Mouse (Mus musculus) kidney, embryonic 14.5 days (tissue): Measurements from ENCODE around the gene Polr1e. TPM values are rescaled to one million over a fixed set of nuclear protein-coding genes. Genes with fewer than 3 reads are reported as not detected.

Source experiments
- ATAC-seq: fragments of 200-750 bp; cut with Nextera tagmentation; 2 replicates; pipeline ENCODE4 v1.8.0; 2017; ENCODE audit warnings: moderate number of reproducible peaks, mild to moderate bottlenecking, moderate TSS enrichment, moderate library complexity; ENCODE audit not compliant: low FRiP score, low TSS enrichment
- H3K27ac ChIP-seq: fragments of 300-500 bp; sonication (generic); 2 replicates; pipeline ENCODE4 v1.5.1; 2014; ENCODE audit warnings: low read depth, mild to moderate bottlenecking, low read length, moderate library complexity, mixed read lengths
- H3K27me3 ChIP-seq: fragments of 300-500 bp; sonication (generic); 2 replicates; pipeline ENCODE4 v1.6.1; 2014; ENCODE audit warnings: mild to moderate bottlenecking, low read length; ENCODE audit not compliant: control insufficient read depth, insufficient read depth
- H3K36me3 ChIP-seq: fragments of 300-500 bp; sonication (generic); 2 replicates; pipeline ENCODE4 v1.6.1; 2014; ENCODE audit warnings: low read length, mixed read lengths; ENCODE audit not compliant: control insufficient read depth, insufficient read depth
- H3K4me1 ChIP-seq: fragments of 300-500 bp; sonication (generic); 2 replicates; pipeline ENCODE4 v1.6.1; 2014; ENCODE audit warnings: low read length, mixed read lengths; ENCODE audit not compliant: control insufficient read depth, insufficient read depth
- H3K4me2 ChIP-seq: fragments of 300-500 bp; sonication (generic); replicated peaks from 2 replicates; pipeline ENCODE4 v1.6.1; 2014; ENCODE audit warnings: low read depth, mild to moderate bottlenecking, low read length
- H3K4me3 ChIP-seq: fragments of 300-500 bp; sonication (generic); 2 replicates; pipeline ENCODE4 v1.5.1; 2014; ENCODE audit warnings: mild to moderate bottlenecking, low read length
- H3K9ac ChIP-seq: fragments of 300-500 bp; sonication (generic); 2 replicates; pipeline ENCODE4 v1.6.1; 2014; ENCODE audit warnings: low read depth, mild to moderate bottlenecking, low read length, moderate library complexity
- H3K9me3 ChIP-seq: fragments of 300-500 bp; sonication (generic); 2 replicates; pipeline ENCODE4 v1.6.1; 2016; ENCODE audit warnings: low read length; ENCODE audit not compliant: control insufficient read depth
- WGBS: fragments of 180-500 bp; shearing (Covaris S2); extraction: QIAGEN DNeasy Blood & Tissue Kit; methylation state at CpG from one replicate; pipeline ENCODE4 v1.1.7; 2014; 5-methylcytosine and 5-hydroxymethylcytosine counted together
- polyA plus RNA-seq: library from polyadenylated mRNA; unstranded; fragments of >200 nt; fragmentation: Nextera tagmentation; extraction: Ambion mirVana; gene quantifications from 2 replicates; pipeline ENCODE4 v1.2.1, GENCODE M21; 2014

The Polr1e gene
- polyA plus RNA-seq, 1 experiment from 2014 or later = 56.2 TPM

DNA sequence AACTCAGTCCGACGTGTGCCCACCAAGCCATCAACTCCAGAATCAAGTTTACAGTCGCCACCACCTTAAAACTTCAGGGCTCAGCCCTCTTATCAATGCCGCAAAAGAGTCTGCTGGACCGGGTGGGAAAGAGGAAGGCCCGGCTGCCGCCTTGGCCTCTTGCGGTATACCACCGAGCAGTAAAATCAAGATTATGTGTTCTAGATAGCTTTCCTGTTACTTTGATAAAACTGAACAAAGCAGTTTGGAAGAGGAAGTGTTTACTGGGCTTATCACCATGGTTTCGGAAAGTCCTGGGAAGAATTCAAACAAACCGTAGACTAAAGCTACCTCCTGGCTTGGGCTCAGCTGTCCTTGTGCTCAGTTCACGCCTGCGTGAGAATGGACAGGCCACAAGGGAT is 5.4 kb upstream of the Polr1e start:
- no peak for ATAC-seq
- peak overlapping the region; percentile 69 for H3K4me3 ChIP-seq
- 1% methylated on average over 13 of the region's 13 CpGs for WGBS
- H3K9ac ChIP-seq = peak overlapping the region; percentile 81
- H3K4me1 ChIP-seq = peaks cover 21% of the 10 kb centered on the region
- no peaks in the 10 kb centered on the region for H3K27me3 ChIP-seq
- peak overlapping the region; percentile 70; the same call in 1 of the 2 replicates for H3K27ac ChIP-seq
- H3K9me3 ChIP-seq = no peaks in the 10 kb centered on the region
- peak overlapping the region; percentile 79 for H3K4me2 ChIP-seq
- H3K36me3 ChIP-seq = no peaks in the 10 kb centered on the region

DNA sequence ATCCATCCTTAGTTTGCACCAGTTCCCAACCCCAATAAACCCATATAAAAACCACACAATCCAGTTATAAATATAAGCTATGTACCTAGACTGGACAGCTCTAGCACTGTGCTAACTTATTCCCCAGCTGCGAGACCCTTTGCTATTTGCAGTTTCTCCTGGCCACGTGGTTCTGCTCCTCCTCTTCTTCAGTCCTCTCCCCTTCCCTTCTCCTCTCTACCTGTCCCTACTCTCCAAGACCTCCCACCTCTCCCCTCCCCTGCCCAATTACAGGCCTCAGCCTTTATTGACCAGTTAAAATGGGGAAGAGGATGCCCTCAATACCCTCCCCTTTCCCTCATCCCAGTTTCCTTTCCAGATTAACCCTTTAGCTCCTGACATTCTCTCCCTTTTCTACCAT is 4.8 kb upstream of the Polr1e start:
- peaks cover 21% of the 10 kb centered on the region for H3K4me1 ChIP-seq
- peak overlapping the region; percentile 4; the same call in 1 of the 2 replicates for H3K27ac ChIP-seq
- ATAC-seq = no peak
- peak overlapping the region; percentile 81; the same call in 1 of the 2 replicates for H3K9ac ChIP-seq
- H3K36me3 ChIP-seq = no peaks in the 10 kb centered on the region
- H3K4me2 ChIP-seq = peak overlapping the region; percentile 79
- no peaks in the 10 kb centered on the region for H3K9me3 ChIP-seq
- H3K27me3 ChIP-seq = no peaks in the 10 kb centered on the region
- peak overlapping the region; percentile 69 for H3K4me3 ChIP-seq
- 2% methylated on average over 2 of the region's 2 CpGs for WGBS

DNA sequence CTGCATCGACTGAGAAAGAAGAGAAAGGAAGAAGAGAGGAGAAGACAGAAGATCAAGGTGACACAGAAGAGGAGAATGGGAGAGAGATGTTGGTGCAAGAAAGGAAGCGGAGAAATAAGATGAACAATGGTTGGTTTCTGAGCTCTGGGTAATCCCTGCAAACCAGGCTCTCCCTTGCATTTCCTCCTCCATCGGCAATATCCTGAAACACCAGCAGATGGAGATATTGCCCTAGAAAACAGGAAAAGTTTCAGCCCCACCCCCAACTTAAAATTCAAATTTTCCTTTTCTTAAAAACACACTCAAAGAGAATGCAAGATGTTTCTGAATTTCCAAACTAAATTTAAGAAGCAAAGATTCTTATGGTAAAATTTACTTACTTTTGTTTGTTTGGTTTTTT is 2.8 kb upstream of the Polr1e start:
- no peaks in the 10 kb centered on the region for H3K36me3 ChIP-seq
- peaks cover 19% of the 10 kb centered on the region for H3K4me1 ChIP-seq
- H3K4me2 ChIP-seq = no peak overlapping the region
- no peak overlapping the region for H3K9ac ChIP-seq
- WGBS = 13% methylated on average over 3 of the region's 3 CpGs
- H3K4me3 ChIP-seq = no peak overlapping the region
- H3K9me3 ChIP-seq = no peaks in the 10 kb centered on the region
- H3K27ac ChIP-seq = no peak overlapping the region
- no peaks in the 10 kb centered on the region for H3K27me3 ChIP-seq
- ATAC-seq = no peak

DNA sequence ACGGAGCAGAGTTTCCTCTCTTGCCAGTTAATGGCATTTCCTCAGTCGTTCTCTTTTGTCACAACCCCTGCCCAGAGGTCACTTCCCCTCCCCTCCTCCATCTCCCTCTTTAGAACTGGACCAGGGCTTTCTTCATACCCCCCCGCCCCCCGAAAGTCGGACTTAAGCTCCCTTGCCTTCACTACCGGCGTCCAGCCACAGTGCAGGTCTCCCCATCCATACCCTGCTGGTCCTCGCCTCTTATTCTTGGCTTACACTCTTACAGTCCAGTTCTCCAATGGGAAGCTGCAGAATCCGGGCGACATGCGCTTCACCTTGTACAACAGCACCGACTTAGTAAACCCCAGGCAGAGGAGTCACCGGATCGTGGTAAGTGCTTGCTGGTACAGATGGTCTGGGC is 626 bp downstream of the Polr1e start:
- 0 out of 2 replicates have a peak, but pooled peaks have one; percentile 39 for ATAC-seq
- peak overlapping the region; percentile 70 for H3K4me2 ChIP-seq
- H3K36me3 ChIP-seq = peaks cover 8% of the 10 kb centered on the region; the same call in 1 of the 2 replicates
- no peak overlapping the region for H3K27ac ChIP-seq
- peak overlapping the region; percentile 67 for H3K9ac ChIP-seq
- H3K4me1 ChIP-seq = peaks cover 9% of the 10 kb centered on the region; the same call in 1 of the 2 replicates
- 1% methylated on average over 14 of the region's 14 CpGs for WGBS
- no peaks in the 10 kb centered on the region for H3K27me3 ChIP-seq
- peak overlapping the region; percentile 73 for H3K4me3 ChIP-seq
- H3K9me3 ChIP-seq = no peaks in the 10 kb centered on the region

DNA sequence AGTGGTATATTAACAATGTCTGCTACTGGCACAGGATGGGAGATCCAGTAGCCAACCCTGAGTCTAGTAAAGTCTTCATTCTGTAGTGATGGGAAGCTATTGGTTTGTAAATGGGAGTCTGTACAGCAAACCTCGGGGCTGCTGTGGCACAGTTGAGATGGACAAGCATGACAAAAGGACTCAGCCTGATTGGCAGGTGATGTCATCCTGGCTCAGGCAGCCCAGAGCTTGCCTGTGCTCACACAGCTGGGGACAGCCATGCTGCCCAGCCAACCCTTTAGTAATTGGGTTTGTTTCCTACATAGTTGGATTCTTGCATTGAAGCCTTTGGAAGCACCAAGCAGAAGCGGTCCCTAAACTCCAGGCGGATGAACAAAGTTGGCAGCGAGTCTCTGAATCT is 8.1 kb downstream of the Polr1e start:
- ATAC-seq = no peak
- Histone ChIP-seq H3K4me2 (no peak overlapping the region), H3K4me3 (no peak overlapping the region), H3K4me1 (no peaks in the 10 kb centered on the region), H3K27ac (no peak overlapping the region), H3K27me3 (no peaks in the 10 kb centered on the region), H3K9me3 (no peaks in the 10 kb centered on the region), H3K9ac (no peak overlapping the region), H3K36me3 (peaks cover 44% of the 10 kb centered on the region)
- WGBS = 97% methylated on average over 4 of the region's 4 CpGs

DNA sequence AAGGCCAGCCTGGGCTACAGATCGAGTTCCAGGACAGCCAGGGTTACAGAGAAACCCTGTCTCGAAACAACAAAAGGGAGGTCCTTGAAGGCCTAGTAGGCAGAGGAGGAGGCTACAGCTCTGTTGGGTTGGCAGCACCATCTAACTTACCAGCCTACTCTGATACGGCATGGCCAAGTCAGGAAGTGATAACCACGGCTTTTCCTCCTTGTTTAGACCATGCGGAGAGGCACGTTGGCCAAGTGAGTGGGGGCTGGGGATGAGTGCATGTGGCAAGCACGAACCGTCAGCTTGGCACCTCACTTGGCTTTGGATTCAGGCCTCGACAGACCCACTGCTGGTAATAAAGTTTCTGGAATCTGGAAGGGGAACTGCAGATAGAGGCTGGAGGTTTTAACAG is 14.2 kb downstream of the Polr1e start:
- H3K4me1 ChIP-seq = no peaks in the 10 kb centered on the region
- ATAC-seq = no peak
- no peaks in the 10 kb centered on the region for H3K27me3 ChIP-seq
- 90% methylated on average over 9 of the region's 9 CpGs for WGBS
- H3K27ac ChIP-seq = no peak overlapping the region
- H3K36me3 ChIP-seq = peaks cover 62% of the 10 kb centered on the region
- H3K4me3 ChIP-seq = no peak overlapping the region
- no peak overlapping the region for H3K9ac ChIP-seq
- no peaks in the 10 kb centered on the region for H3K9me3 ChIP-seq
- H3K4me2 ChIP-seq = no peak overlapping the region

DNA sequence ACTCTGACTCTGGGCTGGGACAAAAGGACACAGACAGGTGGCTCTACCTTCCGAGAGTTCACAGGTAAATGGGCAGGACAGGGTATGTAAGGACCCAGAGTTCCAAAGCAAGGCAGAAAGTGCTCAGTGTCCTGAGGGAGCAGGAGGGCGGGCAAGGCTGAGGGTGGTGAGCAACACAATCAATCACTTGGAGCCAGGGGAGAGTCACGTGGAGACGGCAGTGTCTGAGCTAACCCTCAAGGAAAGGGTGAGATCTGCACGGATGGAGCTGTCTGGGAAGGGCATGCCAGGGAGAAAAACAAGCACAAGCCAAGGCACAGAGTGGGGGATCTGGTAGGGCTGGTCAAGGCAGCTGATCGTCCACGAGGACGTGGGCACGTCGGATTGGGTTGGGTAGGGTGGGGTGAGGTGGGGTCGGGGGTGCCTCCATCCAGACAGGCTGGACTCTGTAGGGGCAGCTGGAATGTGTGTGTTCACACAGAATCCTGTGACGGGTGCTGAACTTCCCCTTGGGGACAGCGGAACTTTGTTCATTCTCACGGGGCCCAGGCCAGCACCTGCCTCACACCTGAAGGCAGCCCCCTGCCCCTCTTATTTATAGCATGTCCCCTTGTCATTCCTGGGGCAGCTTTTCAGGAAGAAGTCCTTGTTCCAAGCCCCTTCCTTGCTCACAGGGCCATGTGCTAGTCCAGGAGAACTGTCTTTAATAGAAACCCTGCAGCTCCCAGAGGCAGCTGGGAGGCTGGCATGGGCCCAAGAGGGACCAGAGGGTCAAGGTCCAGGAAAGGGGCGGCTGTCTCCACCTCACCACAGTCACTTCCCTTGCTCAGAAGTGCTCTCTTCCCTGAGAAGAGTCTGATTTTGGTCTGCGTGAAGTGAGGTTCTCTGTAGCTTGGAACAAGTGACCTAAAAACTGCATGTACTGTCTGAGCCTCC is 16.6 kb downstream of the Polr1e start:
- peaks cover 52% of the 10 kb centered on the region for H3K36me3 ChIP-seq
- WGBS = 71% methylated on average over 16 of the region's 16 CpGs

DNA sequence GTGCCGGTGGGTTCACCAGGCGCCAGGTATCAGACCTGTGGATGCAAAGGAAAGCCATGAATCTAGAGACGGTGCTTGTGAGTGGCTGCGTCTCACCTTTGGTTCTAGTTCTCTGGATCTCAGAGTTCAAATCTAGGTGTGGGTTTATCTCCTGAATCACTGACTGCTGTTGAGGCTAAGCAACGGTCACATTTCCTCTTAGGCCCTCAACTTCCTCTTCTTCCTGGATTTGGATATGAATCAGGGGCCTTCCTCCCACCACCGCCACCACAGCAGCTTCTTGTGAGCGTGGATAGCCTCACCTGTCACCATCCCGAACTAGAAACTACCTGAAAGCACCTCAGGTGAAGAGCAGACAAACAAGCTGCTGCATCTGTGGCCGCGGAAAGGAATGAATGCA is 17.7 kb downstream of the Polr1e start:
- no peak overlapping the region for H3K9ac ChIP-seq
- no peaks in the 10 kb centered on the region for H3K27me3 ChIP-seq
- no peaks in the 10 kb centered on the region for H3K4me1 ChIP-seq
- peaks cover 51% of the 10 kb centered on the region for H3K36me3 ChIP-seq
- ATAC-seq = no peak
- no peak overlapping the region for H3K4me2 ChIP-seq
- no peak overlapping the region for H3K4me3 ChIP-seq
- 91% methylated on average over 10 of the region's 10 CpGs for WGBS
- no peak overlapping the region for H3K27ac ChIP-seq
- H3K9me3 ChIP-seq = no peaks in the 10 kb centered on the region

More for the DNA sequence above, 16.6 kb downstream of the Polr1e start:
- no peak overlapping the region for H3K27ac ChIP-seq
- no peak overlapping the region for H3K4me2 ChIP-seq
- H3K4me1 ChIP-seq = no peaks in the 10 kb centered on the region
- no peak overlapping the region for H3K9ac ChIP-seq
- 0 out of 2 replicates have a peak, but pooled peaks have one; percentile 10 for ATAC-seq
- H3K9me3 ChIP-seq = no peaks in the 10 kb centered on the region
- H3K27me3 ChIP-seq = no peaks in the 10 kb centered on the region
- H3K4me3 ChIP-seq = no peak overlapping the region

DNA sequence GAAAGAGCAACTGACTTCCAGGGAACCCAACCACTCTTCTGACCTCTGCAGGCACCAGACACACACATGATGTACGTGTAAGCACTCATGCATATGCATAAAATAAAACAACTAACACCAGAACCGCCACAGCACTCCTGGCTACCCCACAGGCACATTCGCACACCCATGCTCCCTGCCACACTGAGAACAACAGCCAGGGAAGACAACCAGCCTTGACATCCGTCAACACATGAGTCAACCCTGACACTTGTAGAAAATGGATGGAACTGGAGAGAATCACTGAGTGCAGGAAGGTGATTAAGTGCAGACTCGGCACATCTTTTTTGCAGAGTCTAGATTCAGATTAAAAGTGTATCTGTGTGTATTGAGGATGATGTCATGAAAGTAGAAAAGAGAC is 18.2 kb downstream of the Polr1e start:
- H3K27me3 ChIP-seq = no peaks in the 10 kb centered on the region
- H3K4me1 ChIP-seq = no peaks in the 10 kb centered on the region
- no peaks in the 10 kb centered on the region for H3K9me3 ChIP-seq
- H3K36me3 ChIP-seq = peaks cover 52% of the 10 kb centered on the region
- no peak overlapping the region for H3K4me2 ChIP-seq
- H3K27ac ChIP-seq = no peak overlapping the region
- no peak overlapping the region for H3K9ac ChIP-seq
- ATAC-seq = no peak
- no peak overlapping the region for H3K4me3 ChIP-seq
- 89% methylated on average over 5 of the region's 5 CpGs for WGBS
